ENCODE assay signal across 8 mouse cellular contexts in the genomic region with DNA sequence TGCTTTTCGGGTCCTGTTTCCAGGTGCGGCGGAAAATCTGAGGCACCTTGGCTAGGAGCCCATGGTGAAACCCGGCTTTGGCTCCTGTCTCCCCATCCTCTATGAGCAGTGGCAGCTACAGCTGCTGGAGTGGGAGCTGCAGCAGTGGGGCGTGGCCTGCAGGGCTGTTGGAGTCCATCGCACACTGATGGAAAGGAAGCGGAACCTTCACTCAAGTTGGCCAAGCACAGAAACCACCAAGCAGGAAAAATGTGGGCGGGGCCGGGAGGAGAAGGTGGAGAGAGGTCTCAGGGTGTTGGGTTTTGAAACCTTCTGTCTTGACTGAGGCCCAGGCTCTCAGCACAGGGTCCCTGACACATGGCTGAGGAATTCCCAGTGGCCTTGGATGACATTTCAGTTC.
DNase-seq lines count a peak whose midpoint lies in the region; ATAC-seq and TF ChIP-seq lines count a peak whose summit lies in the region.

No protein-coding gene starts in this region.

- ATAC-seq in intestine, embryonic 14.5 days (replicated peaks; ENCODE audit: low FRiP score, low TSS enrichment, low read depth) = 0 out of 2 replicates have a peak, but pooled peaks have one; percentile 19
- ATAC-seq in intestine, postnatal 0 days = no peak
- no peak for ATAC-seq in frontal cortex, adult (ENCODE audit: low TSS enrichment)

- H3K4me2 ChIP-seq in intestine, embryonic 14.5 days (ENCODE audit: low read length) = no peak overlapping the region; the same call in 1 of the 2 replicates
- no peak overlapping the region for H3K4me2 ChIP-seq in intestine, postnatal 0 days (replicated peaks; ENCODE audit: low read depth)

- intact Hi-C loops in gastrocnemius, adult 2 months (cut with DNase I) = loop anchor here (2.0 kb wide), 1 partner anchor 428 kb away; no protein-coding TSS in a partner anchor

- DNase-seq in intestine, embryonic 14.5 days (ENCODE audit: low spot score) = no peak
- peak; percentile 68 for DNase-seq in gastrocnemius, adult 2 months
- DNase-seq in kidney, adult 8-10 months = peak; percentile 50 to 69
- peak; percentile 71 for DNase-seq in lung, postnatal 25 days (ENCODE audit: low spot score)
- DNase-seq in cerebellum, postnatal 4 days (ENCODE audit: low spot score in 2 of 2) = no peak
- no peak for DNase-seq in layer of hippocampus, adult 11-12 months (ENCODE audit: low spot score)

- no peaks in the 10 kb centered on the region for H3K36me3 ChIP-seq in intestine, embryonic 14.5 days (ENCODE audit: control insufficient read depth, insufficient read depth, low read length)
- no peaks in the 10 kb centered on the region for H3K36me3 ChIP-seq in intestine, postnatal 0 days (ENCODE audit: control insufficient read depth, insufficient read depth)

- TF ChIP-seq CTCF in intestine, postnatal 0 days (IDR thresholded peaks at IDR 0.05; ENCODE audit: low read depth) = no peak
- no peak for TF ChIP-seq CTCF in gastrocnemius, adult 2 months (IDR thresholded peaks at IDR 0.05)

- 60% methylated on average over 9 of the region's 9 CpGs for WGBS in intestine, embryonic 14.5 days
- WGBS in intestine, postnatal 0 days = 49% methylated on average over 9 of the region's 9 CpGs

- H3K4me1 ChIP-seq in intestine, embryonic 14.5 days (replicated peaks; ENCODE audit: control insufficient read depth, insufficient read depth, low read length) = peaks cover 4% of the 10 kb centered on the region; the same call in 1 of the 2 replicates
- no peaks in the 10 kb centered on the region for H3K4me1 ChIP-seq in intestine, postnatal 0 days (replicated peaks; ENCODE audit: control insufficient read depth, insufficient read depth, low read length)

- H3K27me3 ChIP-seq in intestine, embryonic 14.5 days (replicated peaks; ENCODE audit: control insufficient read depth, insufficient read depth, low read length) = no peaks in the 10 kb centered on the region
- H3K27me3 ChIP-seq in intestine, postnatal 0 days (replicated peaks; ENCODE audit: control insufficient read depth, insufficient read depth, low read length) = no peaks in the 10 kb centered on the region

- no peaks in the 10 kb centered on the region for H3K9me3 ChIP-seq in intestine, embryonic 14.5 days (ENCODE audit: control insufficient read depth, low read length)
- no peaks in the 10 kb centered on the region for H3K9me3 ChIP-seq in intestine, postnatal 0 days (ENCODE audit: control insufficient read depth)

- H3K4me3 ChIP-seq in intestine, embryonic 14.5 days (ENCODE audit: low read depth, low read length) = no peak overlapping the region
- H3K4me3 ChIP-seq in intestine, postnatal 0 days (ENCODE audit: low read depth, low read length) = no peak overlapping the region
- peak overlapping the region; percentile 44 for H3K4me3 ChIP-seq in gastrocnemius, adult 2 months

- H3K27ac ChIP-seq in intestine, embryonic 14.5 days (ENCODE audit: low read depth) = no peak overlapping the region
- no peak overlapping the region for H3K27ac ChIP-seq in intestine, postnatal 0 days (ENCODE audit: low read depth, low read length)
- H3K27ac ChIP-seq in gastrocnemius, adult 2 months = peak overlapping the region; percentile 56

- H3K9ac ChIP-seq in intestine, embryonic 14.5 days (ENCODE audit: low read length) = no peak overlapping the region
- H3K9ac ChIP-seq in intestine, postnatal 0 days (ENCODE audit: low read depth, low read length) = no peak overlapping the region

Comparison
In these comparisons a context has a peak if more than half of its experiments do, and no peak if none do; other contexts are left out.
1. DNase-seq: peak in gastrocnemius, adult 2 months (single experiment), kidney, adult 8-10 months (2 of 2) and lung, postnatal 25 days (single experiment); none in intestine, embryonic 14.5 days (single experiment), cerebellum, postnatal 4 days (0 of 2) and layer of hippocampus, adult 11-12 months (single experiment).